Mouse (Mus musculus) embryonic facial prominence, embryonic 12.5 days (tissue): ENCODE measurements around the gene Med29. TPM values are rescaled to one million over a fixed set of nuclear protein-coding genes. Genes with fewer than 3 reads are reported as not detected.
"Not testable (repeated sequence)": the region's sequence is repeated elsewhere in the genome, so short reads cannot be mapped to it uniquely, and the experiment has no call there.

Experiments used
- ATAC-seq: fragments of 200-750 bp; cut with Nextera tagmentation; 2 replicates; pipeline ENCODE4 v1.8.0; 2017; ENCODE audit not compliant: insufficient number of reproducible peaks, insufficient read depth, low FRiP score, low TSS enrichment
- H3K27ac ChIP-seq: fragments of 300-500 bp; sonication (generic); 2 replicates; pipeline ENCODE4 v1.5.1; 2016; ENCODE audit warnings: mild to moderate bottlenecking
- H3K27me3 ChIP-seq: fragments of 300-500 bp; sonication (generic); 2 replicates; pipeline ENCODE4 v1.6.1; 2016; ENCODE audit warnings: mild to moderate bottlenecking, moderate library complexity
- H3K36me3 ChIP-seq: fragments of 300-500 bp; sonication (generic); 2 replicates; pipeline ENCODE4 v1.6.1; 2016; ENCODE audit warnings: mild to moderate bottlenecking
- H3K4me1 ChIP-seq: fragments of 300-500 bp; sonication (generic); 2 replicates; pipeline ENCODE4 v1.6.1; 2016
- H3K4me2 ChIP-seq: fragments of 300-500 bp; sonication (generic); replicated peaks from 2 replicates; pipeline ENCODE4 v1.6.1; 2016; ENCODE audit warnings: mild to moderate bottlenecking, moderate library complexity
- H3K4me3 ChIP-seq: fragments of 300-500 bp; sonication (generic); 2 replicates; pipeline ENCODE4 v1.5.1; 2016; ENCODE audit warnings: mild to moderate bottlenecking
- H3K9ac ChIP-seq: fragments of 300-500 bp; sonication (generic); 2 replicates; pipeline ENCODE4 v1.6.1; 2016; ENCODE audit warnings: mild to moderate bottlenecking, moderate library complexity
- H3K9me3 ChIP-seq: fragments of 300-500 bp; sonication (generic); 2 replicates; pipeline ENCODE4 v1.6.1; 2016; ENCODE audit warnings: mild to moderate bottlenecking, moderate library complexity
- WGBS: fragments of 180-500 bp; shearing (Covaris S2); methylation state at CpG from one replicate; pipeline ENCODE4 v1.1.7; 2016; 5-methylcytosine and 5-hydroxymethylcytosine counted together
- polyA plus RNA-seq: library from polyadenylated mRNA; unstranded; fragments of >200 nt; fragmentation: Nextera tagmentation; extraction: Ambion mirVana; gene quantifications from 2 replicates; pipeline ENCODE4 v1.2.1, GENCODE M21; 2016

Med29 gene
- polyA plus RNA-seq, 1 experiment from 2014 or later: 51.1 TPM

GRCm38 (mm10) chr7:28390331-28390730 lies 2.2 kb downstream of the Med29 start:
- H3K4me2 ChIP-seq: no peak overlapping the region
- H3K4me1 ChIP-seq: peaks cover 15% of the 10 kb centered on the region
- no peak for ATAC-seq
- H3K27ac ChIP-seq: no peak overlapping the region
- H3K36me3 ChIP-seq: peaks cover 51% of the 10 kb centered on the region
- no peak overlapping the region for H3K9ac ChIP-seq
- no peaks in the 10 kb centered on the region for H3K9me3 ChIP-seq
- 95% methylated on average over 3 of the region's 3 CpGs for WGBS
- H3K4me3 ChIP-seq: no peak overlapping the region
- no peaks in the 10 kb centered on the region for H3K27me3 ChIP-seq

GRCm38 (mm10) chr7:28387384-28387783 lies 5.1 kb downstream of the Med29 start:
- not testable (repeated sequence) for H3K9ac ChIP-seq, H3K27me3 ChIP-seq, H3K4me3 ChIP-seq, H3K27ac ChIP-seq, ATAC-seq, H3K4me2 ChIP-seq, H3K9me3 ChIP-seq
- H3K36me3 ChIP-seq: peaks cover 48% of the 10 kb centered on the region
- WGBS: 84% methylated on average over 7 of the region's 7 CpGs
- H3K4me1 ChIP-seq: peaks cover 18% of the 10 kb centered on the region

GRCm38 (mm10) chr7:28386877-28387276 lies 5.6 kb downstream of the Med29 start:
- H3K4me2 ChIP-seq, H3K9ac ChIP-seq, H3K27me3 ChIP-seq, H3K4me3 ChIP-seq, ATAC-seq, H3K27ac ChIP-seq, H3K9me3 ChIP-seq: not testable (repeated sequence)
- H3K36me3 ChIP-seq: peaks cover 48% of the 10 kb centered on the region
- 74% methylated on average over 6 of the region's 6 CpGs for WGBS
- peaks cover 22% of the 10 kb centered on the region for H3K4me1 ChIP-seq

- Histone ChIP-seq H3K4me3 (no peak overlapping the region), H3K9me3 (no peaks in the 10 kb centered on the region), H3K27ac (peak overlapping the region; percentile 17; the same call in 1 of the 2 replicates), H3K36me3 (peaks cover 48% of the 10 kb centered on the region), H3K4me2 (no peak overlapping the region), H3K4me1 (peaks cover 22% of the 10 kb centered on the region), H3K27me3 (no peaks in the 10 kb centered on the region), H3K9ac (no peak overlapping the region)
- ATAC-seq: peak; percentile 62
- 11% methylated on average over 4 of the region's 4 CpGs for WGBS
Measured at GRCm38 (mm10) chr7:28386462-28386861, 6.0 kb downstream of the Med29 start.

- 85% methylated on average over 7 of the region's 7 CpGs for WGBS
- no peak for ATAC-seq
- H3K27me3 ChIP-seq: no peaks in the 10 kb centered on the region
- no peak overlapping the region for H3K4me2 ChIP-seq
- H3K4me3 ChIP-seq: no peak overlapping the region
- H3K9me3 ChIP-seq: no peaks in the 10 kb centered on the region
- H3K4me1 ChIP-seq: peaks cover 24% of the 10 kb centered on the region
- peaks cover 48% of the 10 kb centered on the region for H3K36me3 ChIP-seq
- no peak overlapping the region; the same call in 1 of the 2 replicates for H3K9ac ChIP-seq
- peak overlapping the region; percentile 17; the same call in 1 of the 2 replicates for H3K27ac ChIP-seq
Measured at GRCm38 (mm10) chr7:28386007-28386406, 6.5 kb downstream of the Med29 start.

GRCm38 (mm10) chr7:28385196-28385595 lies 7.3 kb downstream of the Med29 start:
- Histone ChIP-seq H3K4me3 (no peak overlapping the region), H3K4me1 (peaks cover 32% of the 10 kb centered on the region), H3K9me3 (no peaks in the 10 kb centered on the region), H3K4me2 (no peak overlapping the region), H3K27ac (no peak overlapping the region), H3K9ac (no peak overlapping the region), H3K27me3 (no peaks in the 10 kb centered on the region), H3K36me3 (peaks cover 41% of the 10 kb centered on the region)
- no peak for ATAC-seq
- WGBS: 87% methylated on average over 9 of the region's 9 CpGs

GRCm38 (mm10) chr7:28384162-28384561 lies 8.3 kb downstream of the Med29 start:
- WGBS: 85% methylated on average over 6 of the region's 6 CpGs
- peaks cover 38% of the 10 kb centered on the region for H3K4me1 ChIP-seq
- no peak for ATAC-seq
- no peaks in the 10 kb centered on the region for H3K9me3 ChIP-seq
- no peak overlapping the region for H3K27ac ChIP-seq
- H3K9ac ChIP-seq: no peak overlapping the region
- peaks cover 31% of the 10 kb centered on the region for H3K36me3 ChIP-seq
- no peak overlapping the region for H3K4me3 ChIP-seq
- H3K27me3 ChIP-seq: no peaks in the 10 kb centered on the region
- H3K4me2 ChIP-seq: no peak overlapping the region

- WGBS: 79% methylated on average over 4 of the region's 4 CpGs
- Histone ChIP-seq H3K9ac (no peak overlapping the region), H3K27me3 (no peaks in the 10 kb centered on the region), H3K4me3 (no peak overlapping the region), H3K9me3 (no peaks in the 10 kb centered on the region), H3K4me2 (no peak overlapping the region), H3K36me3 (peaks cover 26% of the 10 kb centered on the region), H3K27ac (no peak overlapping the region), H3K4me1 (peaks cover 41% of the 10 kb centered on the region)
- ATAC-seq: no peak
Measured at GRCm38 (mm10) chr7:28383606-28384005, 8.9 kb downstream of the Med29 start.

GRCm38 (mm10) chr7:28382981-28383396 lies 9.5 kb downstream of the Med29 start:
- H3K9ac ChIP-seq: 0 out of 2 replicates have a peak overlapping the region, but pooled peaks have one; percentile 12
- 63% methylated on average over 11 of the region's 11 CpGs for WGBS
- H3K9me3 ChIP-seq: no peaks in the 10 kb centered on the region
- no peak for ATAC-seq
- peak overlapping the region; percentile 52; the same call in 1 of the 2 replicates for H3K4me2 ChIP-seq
- peaks cover 48% of the 10 kb centered on the region for H3K4me1 ChIP-seq
- peak overlapping the region; percentile 94 for H3K27ac ChIP-seq
- peaks cover 21% of the 10 kb centered on the region for H3K36me3 ChIP-seq
- no peaks in the 10 kb centered on the region for H3K27me3 ChIP-seq
- 0 out of 2 replicates have a peak overlapping the region, but pooled peaks have one; percentile 1 for H3K4me3 ChIP-seq

GRCm38 (mm10) chr7:28382347-28382951 lies 10.1 kb downstream of the Med29 start:
- Histone ChIP-seq H3K4me3 (peak overlapping the region; percentile 32), H3K4me1 (peaks cover 53% of the 10 kb centered on the region), H3K27ac (peak overlapping the region; percentile 94), H3K9ac (peak overlapping the region; percentile 58; the same call in 1 of the 2 replicates), H3K36me3 (peaks cover 20% of the 10 kb centered on the region), H3K9me3 (no peaks in the 10 kb centered on the region), H3K27me3 (no peaks in the 10 kb centered on the region), H3K4me2 (peak overlapping the region; percentile 52)
- WGBS: 52% methylated on average over 9 of the region's 12 CpGs
- ATAC-seq: no peak

GRCm38 (mm10) chr7:28381938-28382337 lies 10.6 kb downstream of the Med29 start:
- Histone ChIP-seq H3K9me3 (no peaks in the 10 kb centered on the region), H3K27me3 (no peaks in the 10 kb centered on the region), H3K4me2 (peak overlapping the region; percentile 52), H3K4me1 (peaks cover 57% of the 10 kb centered on the region), H3K4me3 (peak overlapping the region; percentile 32), H3K9ac (peak overlapping the region; percentile 58), H3K27ac (peak overlapping the region; percentile 94), H3K36me3 (peaks cover 23% of the 10 kb centered on the region)
- under 1% methylated on average over 20 of the region's 20 CpGs for WGBS
- ATAC-seq: peak; percentile 50

GRCm38 (mm10) chr7:28381017-28381790 lies 11.3 kb downstream of the Med29 start:
- Histone ChIP-seq H3K9ac (peak overlapping the region; percentile 58), H3K9me3 (no peaks in the 10 kb centered on the region), H3K4me1 (peaks cover 62% of the 10 kb centered on the region), H3K27ac (peak overlapping the region; percentile 94), H3K4me2 (peak overlapping the region; percentile 52), H3K36me3 (peaks cover 22% of the 10 kb centered on the region), H3K27me3 (no peaks in the 10 kb centered on the region), H3K4me3 (peak overlapping the region; percentile 32)
- WGBS: 3% methylated on average over 30 of the region's 30 CpGs
- ATAC-seq: peak; percentile 16; the same call in 1 of the 2 replicates
